Mouse (Mus musculus) liver, embryonic 14.5 days (tissue): ENCODE results near the gene Arrdc2. TPM values are rescaled to one million over a fixed set of nuclear protein-coding genes. Genes with fewer than 3 reads are reported as not detected.

Source experiments
- ATAC-seq: fragments of 200-750 bp; cut with Nextera tagmentation; 2 replicates; pipeline ENCODE4 v1.8.0; 2017; ENCODE audit warnings: moderate number of reproducible peaks, mild to moderate bottlenecking, moderate library complexity; ENCODE audit not compliant: insufficient read depth
- DNase-seq, 3 experiments: peaks; one replicate each; pipeline ENCODE4 v3.0.0-alpha.2; 2012 to 2013; ENCODE audit warnings: low read depth in 3 of 3, low spot score in 3 of 3
- H3K27ac ChIP-seq: fragments of 300-500 bp; sonication (generic); 2 replicates; pipeline ENCODE4 v1.5.1; 2014; ENCODE audit warnings: moderate library complexity, mild to moderate bottlenecking, control low read depth, inconsistent platforms
- H3K27me3 ChIP-seq: fragments of 300-500 bp; sonication (generic); 2 replicates; pipeline ENCODE4 v1.6.1; 2014; ENCODE audit warnings: mild to moderate bottlenecking, low read length, moderate library complexity; ENCODE audit not compliant: control insufficient read depth, insufficient read depth
- H3K36me3 ChIP-seq: fragments of 300-500 bp; sonication (generic); replicated peaks from 2 replicates; pipeline ENCODE4 v1.6.1; 2014; ENCODE audit warnings: low read depth; ENCODE audit not compliant: control insufficient read depth, insufficient read depth
- H3K4me1 ChIP-seq, 2 experiments: fragments of 200-500 bp in 1 of 2; fragments of 300-500 bp in 1 of 2; sonication (generic) in 1 of 2; replicated peaks; 2 replicates each; pipeline ENCODE4 v1.6.1; 2012 to 2014; ENCODE audit warnings: antibody characterized with exemption in 1 of 2, inconsistent platforms in 1 of 2, low read length in 1 of 2; ENCODE audit not compliant: control insufficient read depth in 2 of 2, insufficient read depth in 2 of 2
- H3K4me2 ChIP-seq: fragments of 300-500 bp; sonication (generic); 2 replicates; pipeline ENCODE4 v1.6.1; 2014; ENCODE audit warnings: low read depth, mild to moderate bottlenecking, control low read depth, moderate library complexity
- H3K4me3 ChIP-seq, 2 experiments: fragments of 200-500 bp in 1 of 2; fragments of 300-500 bp in 1 of 2; sonication (generic) in 1 of 2; 2 replicates each; pipeline ENCODE4 v1.5.1; 2012 to 2014; ENCODE audit warnings: low read depth in 2 of 2, low read length in 2 of 2, mild to moderate bottlenecking in 2 of 2, control low read depth in 1 of 2, inconsistent platforms in 1 of 2, moderate library complexity in 1 of 2; ENCODE audit not compliant: insufficient read depth in 1 of 2
- H3K9ac ChIP-seq: fragments of 300-500 bp; sonication (generic); replicated peaks from 2 replicates; pipeline ENCODE4 v1.6.1; 2014; ENCODE audit warnings: mild to moderate bottlenecking, control low read depth, moderate library complexity
- H3K9me3 ChIP-seq: fragments of 300-500 bp; sonication (generic); 2 replicates; pipeline ENCODE4 v1.6.1; 2016; ENCODE audit warnings: low read length, mixed read lengths; ENCODE audit not compliant: control insufficient read depth
- CTCF ChIP-seq: IDR thresholded peaks from 2 replicates; pipeline ENCODE4 v1.5.1; 2016; ENCODE audit warnings: antibody characterized with exemption, low read depth, control low read depth
- EP300 ChIP-seq: IDR thresholded peaks from 2 replicates; pipeline ENCODE4 v1.6.1; 2016; ENCODE audit warnings: antibody characterized with exemption, low read depth
- WGBS: fragments of 180-500 bp; shearing (Covaris S2); extraction: QIAGEN DNeasy Blood & Tissue Kit; methylation state at CpG from one replicate; pipeline ENCODE4 v1.1.7; 2014; ENCODE audit not compliant: insufficient replicate concordance; 5-methylcytosine and 5-hydroxymethylcytosine counted together
- polyA plus RNA-seq, 2 experiments: library from polyadenylated mRNA; depleted of rRNA in 1 of 2; stranded (reverse) in 1 of 2; unstranded in 1 of 2; fragments of >200 nt; fragmentation: Nextera tagmentation in 1 of 2; extraction: Ambion mirVana in 1 of 2; gene quantifications; 2 replicates each; pipeline versions ENCODE4 v1.2.1 to v1.2.3; 2012 to 2014

The Arrdc2 gene
- polyA plus RNA-seq, 2 experiments, result 9.5 to 33.9 TPM

DNA sequence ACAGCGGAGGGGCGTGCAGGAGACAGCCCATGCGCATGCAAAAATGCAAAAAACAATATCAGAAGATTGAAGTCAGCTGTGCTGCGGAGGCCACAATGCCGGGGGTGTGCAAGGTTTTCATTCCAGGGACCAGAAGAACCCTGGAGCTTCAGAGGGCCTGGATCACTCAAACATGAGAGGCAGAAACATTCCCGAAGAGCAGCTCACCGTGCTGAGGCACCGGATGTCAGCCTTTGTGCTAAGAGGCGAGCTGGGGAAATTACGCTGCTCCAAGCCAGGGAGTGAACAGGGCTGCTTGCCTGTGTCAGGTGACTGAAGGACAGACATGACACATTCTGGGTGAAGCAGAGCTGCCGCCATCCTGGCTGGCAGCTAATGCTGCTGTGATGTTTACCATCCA lies 41.0 kb upstream of the Arrdc2 start:
- Histone ChIP-seq H3K9me3 (no peaks in the 10 kb centered on the region), H3K4me1 (peaks cover 5 to 6% of the 10 kb centered on the region in 2 experiments), H3K36me3 (no peaks in the 10 kb centered on the region), H3K9ac (no peak overlapping the region), H3K27ac (no peak overlapping the region), H3K4me3 (no peak overlapping the region), H3K27me3 (no peaks in the 10 kb centered on the region; the same call in none of the 2 replicates), H3K4me2 (no peak overlapping the region)
- 32% methylated on average over 11 of the region's 11 CpGs for WGBS
- ATAC-seq (no peak), DNase-seq (no peak)
- TF ChIP-seq EP300 (no peak), CTCF (no peak)

DNA sequence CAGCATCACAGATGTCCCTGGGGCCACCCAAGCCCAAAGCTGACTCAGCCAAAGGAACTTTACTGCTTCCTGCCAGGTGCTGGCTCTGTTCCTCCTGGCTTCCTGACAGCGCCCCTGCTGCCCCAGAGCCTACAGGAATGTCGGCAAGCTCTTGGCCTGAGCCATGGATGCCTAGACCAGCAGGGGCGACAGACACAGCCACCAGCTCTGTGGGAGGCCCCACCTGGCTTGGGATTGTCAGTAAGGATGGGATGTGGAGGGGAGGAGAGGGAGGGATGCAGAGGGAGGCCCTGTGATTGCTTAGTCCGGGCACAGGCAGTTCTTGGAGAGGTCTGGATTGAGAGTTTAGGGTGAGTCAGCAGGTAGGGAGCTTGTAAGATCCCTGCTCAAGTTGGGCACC lies 40.6 kb upstream of the Arrdc2 start:
- TF ChIP-seq CTCF, result no peak
- H3K9ac ChIP-seq, result no peak overlapping the region
- no peaks in the 10 kb centered on the region for H3K9me3 ChIP-seq
- peaks cover 5 to 6% of the 10 kb centered on the region in 2 experiments for H3K4me1 ChIP-seq
- no peak overlapping the region for H3K4me3 ChIP-seq
- H3K4me2 ChIP-seq, result no peak overlapping the region
- 15% methylated on average over 4 of the region's 4 CpGs for WGBS
- no peak for DNase-seq
- H3K27ac ChIP-seq, result no peak overlapping the region
- ATAC-seq, result no peak
- no peaks in the 10 kb centered on the region for H3K36me3 ChIP-seq
- H3K27me3 ChIP-seq, result no peaks in the 10 kb centered on the region; the same call in none of the 2 replicates

DNA sequence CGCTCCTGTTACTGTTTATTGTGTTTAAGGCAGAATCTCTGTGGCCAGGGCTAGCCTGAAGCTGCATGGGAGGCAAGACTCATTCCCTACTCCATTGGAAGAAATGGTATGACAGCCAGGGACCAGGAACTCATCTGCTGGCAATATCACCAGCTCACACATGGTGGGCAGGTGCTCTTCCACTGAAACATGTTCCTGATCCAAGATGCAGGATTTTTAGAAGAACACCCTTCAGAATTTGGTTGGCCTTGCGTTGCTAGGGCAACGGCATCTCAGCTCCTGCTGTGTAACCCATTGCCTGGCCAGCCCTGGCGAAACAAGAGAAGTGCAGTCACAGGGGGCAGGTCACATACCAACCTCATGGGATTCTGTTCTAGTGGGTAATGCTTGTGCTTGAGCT lies 40.0 kb upstream of the Arrdc2 start:
- H3K9ac ChIP-seq, result no peak overlapping the region
- TF ChIP-seq CTCF (no peak), EP300 (no peak)
- peaks cover 5 to 6% of the 10 kb centered on the region in 2 experiments for H3K4me1 ChIP-seq
- DNase-seq, result no peak
- no peak overlapping the region for H3K4me3 ChIP-seq
- H3K27ac ChIP-seq, result no peak overlapping the region
- no peaks in the 10 kb centered on the region for H3K36me3 ChIP-seq
- no peak overlapping the region for H3K4me2 ChIP-seq
- H3K27me3 ChIP-seq, result no peaks in the 10 kb centered on the region; the same call in none of the 2 replicates
- no peaks in the 10 kb centered on the region for H3K9me3 ChIP-seq
- WGBS, result 55% methylated on average over 4 of the region's 4 CpGs
- ATAC-seq, result no peak

DNA sequence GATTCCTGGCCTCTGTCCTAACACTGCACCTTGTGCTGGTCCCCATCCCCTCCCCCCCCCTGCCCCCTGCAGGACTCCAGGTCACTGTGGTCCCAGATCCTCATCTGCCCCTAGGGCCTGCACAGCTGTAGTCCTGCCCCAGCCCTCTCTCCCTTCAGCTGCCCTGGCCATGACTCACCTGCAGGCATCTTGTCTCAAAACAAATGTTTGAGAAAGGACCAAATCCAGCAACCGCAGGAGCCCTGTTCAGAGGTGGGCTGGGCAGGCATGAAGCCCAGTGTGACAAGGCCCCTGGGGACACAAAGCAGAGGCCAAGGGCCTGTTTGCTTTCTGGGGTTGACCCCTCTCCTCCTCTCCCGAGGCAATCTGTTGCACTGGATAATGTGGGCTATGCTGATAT lies 38.7 kb upstream of the Arrdc2 start:
- peaks cover 5 to 6% of the 10 kb centered on the region in 2 experiments for H3K4me1 ChIP-seq
- no peak overlapping the region for H3K4me3 ChIP-seq
- no peaks in the 10 kb centered on the region for H3K36me3 ChIP-seq
- H3K9me3 ChIP-seq, result no peaks in the 10 kb centered on the region
- no peak overlapping the region for H3K27ac ChIP-seq
- 30% methylated on average over 2 of the region's 2 CpGs for WGBS
- H3K4me2 ChIP-seq, result no peak overlapping the region
- H3K27me3 ChIP-seq, result no peaks in the 10 kb centered on the region; the same call in none of the 2 replicates
- TF ChIP-seq CTCF (no peak), EP300 (no peak)
- no peak overlapping the region for H3K9ac ChIP-seq
- DNase-seq (no peak), ATAC-seq (no peak)

DNA sequence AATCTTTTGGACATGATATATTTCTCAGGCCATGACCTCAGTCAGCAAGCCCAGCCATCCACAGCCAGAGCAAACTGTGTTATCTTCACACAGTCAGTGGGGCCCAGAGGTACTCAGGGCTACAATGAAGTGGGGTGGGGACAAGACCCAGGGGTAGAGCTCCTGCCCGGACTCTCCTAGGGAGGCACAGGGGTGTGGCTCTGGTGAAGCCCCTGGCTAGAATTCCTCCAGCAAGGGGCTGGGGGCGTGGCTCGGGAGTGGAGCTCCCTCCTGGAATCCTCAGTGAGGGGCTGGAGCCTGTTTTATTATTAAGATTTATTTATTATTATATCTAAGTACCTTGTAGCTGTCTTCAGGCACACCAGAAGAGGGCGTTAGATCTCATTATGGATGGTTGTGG lies 36.9 kb upstream of the Arrdc2 start:
- ATAC-seq (no peak), DNase-seq (no peak)
- H3K4me1 ChIP-seq, result peaks cover 5 to 8% of the 10 kb centered on the region in 2 experiments
- H3K27me3 ChIP-seq, result no peaks in the 10 kb centered on the region; the same call in none of the 2 replicates
- H3K4me3 ChIP-seq, result no peak overlapping the region
- no peak overlapping the region for H3K9ac ChIP-seq
- 39% methylated on average over 4 of the region's 4 CpGs for WGBS
- H3K27ac ChIP-seq, result no peak overlapping the region
- no peaks in the 10 kb centered on the region for H3K9me3 ChIP-seq
- H3K36me3 ChIP-seq, result no peaks in the 10 kb centered on the region
- no peak for TF ChIP-seq CTCF
- no peak for TF ChIP-seq EP300
- no peak overlapping the region for H3K4me2 ChIP-seq

DNA sequence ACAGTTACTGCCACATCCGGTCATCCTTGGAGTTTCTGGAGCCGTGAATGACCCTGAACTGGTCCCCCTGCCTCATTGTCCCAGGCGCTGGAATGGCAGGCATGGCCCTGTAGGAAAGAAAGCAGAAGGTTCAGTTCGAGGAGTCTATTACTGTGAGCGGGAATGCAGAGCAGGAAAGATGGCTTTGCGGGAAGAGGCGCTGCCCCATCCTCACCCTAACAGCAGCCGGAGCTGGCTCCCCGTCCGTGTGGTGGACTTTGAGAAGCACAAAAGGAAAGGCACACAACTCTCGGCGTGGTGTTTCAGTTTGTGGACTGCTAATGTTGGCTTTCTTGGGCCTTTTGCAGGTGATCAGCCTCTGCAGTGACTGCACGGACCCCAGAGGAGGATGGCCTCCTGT lies 34.9 kb upstream of the Arrdc2 start:
- DNase-seq (no peak), ATAC-seq (no peak)
- Histone ChIP-seq H3K36me3 (no peaks in the 10 kb centered on the region), H3K4me2 (no peak overlapping the region), H3K4me1 (peaks cover 5 to 8% of the 10 kb centered on the region in 2 experiments), H3K27ac (no peak overlapping the region), H3K9me3 (no peaks in the 10 kb centered on the region), H3K27me3 (no peaks in the 10 kb centered on the region; the same call in 1 of the 2 replicates), H3K9ac (no peak overlapping the region), H3K4me3 (no peak overlapping the region)
- no peak for TF ChIP-seq CTCF
- WGBS, result 77% methylated on average over 13 of the region's 13 CpGs
